Mouse (Mus musculus) forebrain, embryonic 11.5 days (tissue): ENCODE data around the gene Gm20388. TPM values are rescaled to one million over a fixed set of nuclear protein-coding genes. Genes with fewer than 3 reads are reported as not detected.

ENCODE experiments used
- ATAC-seq: fragments of 200-750 bp; cut with Nextera tagmentation; replicated peaks from 2 replicates; pipeline ENCODE4 v1.8.0; 2017; ENCODE audit warnings: moderate TSS enrichment; ENCODE audit not compliant: low FRiP score
- DNase-seq: peaks from one replicate; pipeline ENCODE4 v3.0.0-alpha.2; 2017; ENCODE audit warnings: low spot score
- H3K27ac ChIP-seq: fragments of 300-500 bp; sonication (generic); 2 replicates; pipeline ENCODE4 v1.5.1; 2014; ENCODE audit warnings: low read depth, low read length
- H3K27me3 ChIP-seq: fragments of 300-500 bp; sonication (generic); 2 replicates; pipeline ENCODE4 v1.6.1; 2014; ENCODE audit warnings: mild to moderate bottlenecking, low read length, mixed read lengths; ENCODE audit not compliant: control insufficient read depth, insufficient read depth
- H3K36me3 ChIP-seq: fragments of 300-500 bp; sonication (generic); 2 replicates; pipeline ENCODE4 v1.6.1; 2014; ENCODE audit warnings: mild to moderate bottlenecking, low read length, moderate library complexity, mixed read lengths; ENCODE audit not compliant: control insufficient read depth, insufficient read depth
- H3K4me1 ChIP-seq: fragments of 300-500 bp; sonication (generic); replicated peaks from 2 replicates; pipeline ENCODE4 v1.6.1; 2014; ENCODE audit warnings: low read length, mixed read lengths; ENCODE audit not compliant: control insufficient read depth, insufficient read depth
- H3K4me2 ChIP-seq: fragments of 300-500 bp; sonication (generic); 2 replicates; pipeline ENCODE4 v1.6.1; 2014; ENCODE audit warnings: low read depth, mild to moderate bottlenecking, low read length, moderate library complexity, mixed read lengths; ENCODE audit not compliant: severe bottlenecking
- H3K4me3 ChIP-seq: fragments of 300-500 bp; sonication (generic); 2 replicates; pipeline ENCODE4 v1.5.1; 2014; ENCODE audit warnings: low read depth, low read length
- H3K9ac ChIP-seq: fragments of 300-500 bp; sonication (generic); 2 replicates; pipeline ENCODE4 v1.6.1; 2014; ENCODE audit warnings: low read length
- H3K9me3 ChIP-seq: fragments of 300-500 bp; sonication (generic); 2 replicates; pipeline ENCODE4 v1.6.1; 2016; ENCODE audit warnings: low read length, mixed read lengths; ENCODE audit not compliant: control insufficient read depth
- WGBS: fragments of 180-500 bp; shearing (Covaris S2); extraction: QIAGEN DNeasy Blood & Tissue Kit; methylation state at CpG from one replicate; pipeline ENCODE4 v1.1.7; 2014; 5-methylcytosine and 5-hydroxymethylcytosine counted together
- polyA plus RNA-seq: library from polyadenylated mRNA; unstranded; fragments of >200 nt; fragmentation: Nextera tagmentation; extraction: Ambion mirVana; gene quantifications from 2 replicates; pipeline ENCODE4 v1.2.1, GENCODE M21; 2014

The Gm20388 gene
- polyA plus RNA-seq, 1 experiment from 2014 or later = not detected

DNA sequence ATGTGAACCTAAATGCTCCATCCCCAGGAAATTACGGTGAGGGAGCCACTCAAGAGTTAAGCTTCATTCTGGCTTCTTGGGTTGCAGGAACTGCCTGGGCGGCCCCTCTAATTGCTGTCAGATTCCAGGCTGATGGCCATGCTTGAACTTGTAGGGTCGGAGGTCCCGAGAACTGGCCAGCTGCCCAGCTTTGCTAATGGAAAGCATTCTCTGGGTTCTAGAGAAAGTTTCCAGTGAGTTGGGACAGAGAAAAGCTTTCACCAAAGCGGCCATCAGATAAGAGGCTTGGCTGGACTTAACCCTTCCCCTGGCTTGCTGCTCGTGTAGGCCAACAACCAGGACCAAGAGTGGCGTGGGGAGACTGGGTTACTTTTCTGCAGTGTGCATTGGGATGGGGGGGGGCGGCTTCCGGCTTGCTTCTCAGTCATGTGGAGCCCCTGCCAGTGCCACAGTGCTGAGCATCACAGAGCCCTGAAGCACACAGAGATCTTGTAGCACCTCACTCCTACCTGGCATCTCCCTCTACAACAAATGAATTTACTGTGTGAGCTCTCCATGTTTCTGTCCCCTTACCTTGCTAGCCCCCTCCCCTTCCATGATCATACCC, 3437.7 kb downstream of the Gm20388 start:
- H3K9me3 ChIP-seq = no peaks in the 10 kb centered on the region
- no peaks in the 10 kb centered on the region for H3K36me3 ChIP-seq
- DNase-seq (no peak), ATAC-seq (no peak)
- H3K4me3 ChIP-seq = no peak overlapping the region
- H3K27ac ChIP-seq = no peak overlapping the region
- H3K9ac ChIP-seq = no peak overlapping the region
- WGBS = 73% methylated on average over 9 of the region's 9 CpGs
- no peaks in the 10 kb centered on the region for H3K27me3 ChIP-seq
- H3K4me1 ChIP-seq = peaks cover 2% of the 10 kb centered on the region; the same call in 1 of the 2 replicates
- no peak overlapping the region for H3K4me2 ChIP-seq

DNA sequence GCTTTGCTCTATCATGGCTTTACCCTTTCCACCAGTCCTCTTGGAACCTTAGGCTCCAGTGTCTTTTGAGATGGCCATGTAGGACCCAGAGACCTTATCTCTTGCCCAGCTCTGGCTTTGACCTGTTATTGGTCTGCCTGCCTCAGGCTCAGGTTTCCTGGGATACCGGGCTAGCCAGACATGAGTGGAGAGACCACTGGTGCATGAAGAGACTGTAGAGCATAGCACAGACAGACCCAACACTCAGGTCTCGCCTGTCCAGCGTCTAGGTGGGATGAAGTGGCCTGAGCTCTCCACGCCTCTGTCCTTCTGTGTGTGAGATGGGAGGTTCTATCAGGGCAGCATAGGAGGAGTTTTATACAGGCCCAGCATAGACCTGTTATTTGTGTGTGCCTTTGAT, 3438.4 kb downstream of the Gm20388 start:
- Histone ChIP-seq H3K4me1 (peaks cover 2% of the 10 kb centered on the region; the same call in 1 of the 2 replicates), H3K4me2 (no peak overlapping the region), H3K4me3 (no peak overlapping the region), H3K27ac (no peak overlapping the region), H3K9me3 (no peaks in the 10 kb centered on the region), H3K9ac (no peak overlapping the region), H3K27me3 (no peaks in the 10 kb centered on the region), H3K36me3 (no peaks in the 10 kb centered on the region)
- 92% methylated on average over 4 of the region's 4 CpGs for WGBS
- no peak for ATAC-seq
- DNase-seq = no peak

DNA sequence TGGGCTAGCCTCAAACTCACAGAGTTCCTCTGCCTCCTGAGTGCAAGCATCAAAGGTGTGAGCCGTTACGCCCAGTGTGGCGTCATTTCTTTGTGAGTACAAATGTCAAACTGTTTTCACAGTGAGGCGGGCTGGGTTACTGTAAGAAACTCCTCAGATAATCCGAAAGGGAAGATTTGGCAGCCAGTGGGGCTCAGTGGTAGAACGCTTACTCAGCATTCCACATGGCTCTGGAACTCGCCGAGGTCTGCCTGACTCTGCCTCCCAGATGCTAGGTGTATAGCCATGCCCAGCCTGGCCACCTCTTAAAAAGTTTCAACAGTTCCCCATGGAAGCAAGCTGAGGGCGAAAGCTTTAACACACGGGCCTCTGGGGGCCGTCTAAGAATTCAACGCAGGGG, 3441.5 kb downstream of the Gm20388 start:
- H3K36me3 ChIP-seq = no peaks in the 10 kb centered on the region
- H3K9ac ChIP-seq = no peak overlapping the region
- H3K27ac ChIP-seq = no peak overlapping the region
- no peaks in the 10 kb centered on the region for H3K27me3 ChIP-seq
- no peak for ATAC-seq
- H3K4me3 ChIP-seq = no peak overlapping the region
- DNase-seq = no peak
- peaks cover 2% of the 10 kb centered on the region; the same call in 1 of the 2 replicates for H3K4me1 ChIP-seq
- no peaks in the 10 kb centered on the region for H3K9me3 ChIP-seq
- WGBS = 91% methylated on average over 12 of the region's 12 CpGs
- H3K4me2 ChIP-seq = no peak overlapping the region

DNA sequence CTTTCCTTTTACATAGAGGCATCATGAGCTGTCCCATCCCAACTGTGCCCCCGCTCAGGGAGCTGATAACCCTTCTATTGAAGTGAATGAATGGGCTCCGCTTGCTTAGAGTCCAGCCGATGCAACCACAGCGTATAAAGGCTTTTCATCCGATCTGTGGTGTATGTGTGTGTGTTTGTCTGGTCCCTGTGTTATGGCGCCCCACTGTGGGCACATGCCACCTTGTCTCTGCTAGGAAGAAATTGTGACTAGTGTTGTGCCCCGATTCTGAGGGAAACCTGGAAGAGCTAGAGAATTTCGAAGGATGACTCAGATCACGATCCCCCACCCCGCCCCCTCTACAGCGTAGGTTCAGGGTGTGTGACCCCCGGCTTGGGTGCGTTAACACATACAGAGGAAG, 3442.1 kb downstream of the Gm20388 start:
- WGBS = 56% methylated on average over 13 of the region's 13 CpGs
- Histone ChIP-seq H3K4me1 (peaks cover 2% of the 10 kb centered on the region; the same call in 1 of the 2 replicates), H3K27me3 (no peaks in the 10 kb centered on the region), H3K36me3 (no peaks in the 10 kb centered on the region), H3K9ac (no peak overlapping the region), H3K4me3 (no peak overlapping the region), H3K4me2 (no peak overlapping the region), H3K27ac (no peak overlapping the region), H3K9me3 (no peaks in the 10 kb centered on the region)
- peak; percentile 61 for DNase-seq
- ATAC-seq = no peak

DNA sequence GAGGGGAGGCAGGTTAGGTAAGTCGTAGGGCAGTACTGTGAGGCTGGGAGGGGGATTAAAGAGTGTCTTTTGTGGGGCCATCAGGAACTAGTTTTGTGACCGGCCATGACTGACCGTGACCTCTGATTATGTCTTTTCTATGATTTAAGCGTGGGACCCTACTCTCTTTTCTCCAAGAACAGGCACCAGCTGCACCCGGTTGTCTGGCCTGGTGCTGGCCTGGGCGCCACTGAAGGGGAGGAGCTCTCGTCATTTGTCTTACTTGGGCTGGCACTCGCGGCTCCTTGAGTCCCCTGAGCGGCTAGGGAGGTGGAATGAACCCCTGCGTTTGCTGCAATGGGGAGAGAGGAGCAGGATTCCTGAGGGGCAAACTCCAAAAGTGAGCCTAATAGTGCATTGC, 3442.6 kb downstream of the Gm20388 start:
- ATAC-seq (no peak), DNase-seq (no peak)
- H3K4me3 ChIP-seq = no peak overlapping the region

DNA sequence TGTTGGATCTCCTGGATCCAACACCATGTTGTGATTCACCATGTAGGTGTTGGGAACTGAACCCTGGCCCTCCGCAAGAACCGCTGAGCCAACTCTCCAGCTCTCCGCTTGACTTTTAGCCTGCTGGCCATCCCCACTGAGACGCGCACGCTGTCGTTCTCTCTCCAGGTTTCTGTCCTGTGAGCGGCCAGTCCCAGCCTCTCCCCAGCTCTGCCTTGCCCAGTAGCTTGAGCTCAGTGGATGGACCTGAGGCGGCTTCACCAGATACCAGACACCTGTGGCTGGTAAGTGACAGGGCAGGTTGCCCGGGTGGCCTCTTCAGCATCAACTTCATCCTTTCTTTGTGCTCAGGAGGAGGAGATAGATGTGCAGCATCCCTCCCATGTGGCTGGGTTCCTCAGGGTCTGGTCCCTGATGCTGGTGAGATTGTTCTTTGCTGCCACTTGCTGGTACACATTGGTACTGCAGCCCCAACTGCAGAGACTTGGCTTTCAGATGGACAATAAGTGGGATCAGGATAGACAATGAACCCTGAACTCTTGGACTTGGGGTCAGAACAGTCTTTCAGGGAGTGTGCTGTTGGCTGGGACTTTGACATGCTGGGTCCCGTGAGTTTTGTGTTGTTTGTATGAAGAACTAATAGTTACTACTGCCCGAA, 3450.6 kb downstream of the Gm20388 start:
- no peaks in the 10 kb centered on the region; the same call in 1 of the 2 replicates for H3K36me3 ChIP-seq
- H3K27me3 ChIP-seq = no peaks in the 10 kb centered on the region
- H3K27ac ChIP-seq = no peak overlapping the region
- H3K9me3 ChIP-seq = no peaks in the 10 kb centered on the region
- H3K9ac ChIP-seq = no peak overlapping the region
- H3K4me1 ChIP-seq = no peaks in the 10 kb centered on the region
- DNase-seq (peak; percentile 90), ATAC-seq (peak; percentile 65)
- 40% methylated on average over 12 of the region's 12 CpGs for WGBS
- H3K4me2 ChIP-seq = no peak overlapping the region
- no peak overlapping the region for H3K4me3 ChIP-seq

More for the DNA sequence above, 3442.6 kb downstream of the Gm20388 start:
- Histone ChIP-seq H3K4me1 (peaks cover 2% of the 10 kb centered on the region; the same call in 1 of the 2 replicates), H3K9ac (no peak overlapping the region), H3K27ac (no peak overlapping the region), H3K9me3 (no peaks in the 10 kb centered on the region), H3K4me2 (no peak overlapping the region), H3K27me3 (no peaks in the 10 kb centered on the region), H3K36me3 (no peaks in the 10 kb centered on the region)
- 57% methylated on average over 11 of the region's 11 CpGs for WGBS

DNA sequence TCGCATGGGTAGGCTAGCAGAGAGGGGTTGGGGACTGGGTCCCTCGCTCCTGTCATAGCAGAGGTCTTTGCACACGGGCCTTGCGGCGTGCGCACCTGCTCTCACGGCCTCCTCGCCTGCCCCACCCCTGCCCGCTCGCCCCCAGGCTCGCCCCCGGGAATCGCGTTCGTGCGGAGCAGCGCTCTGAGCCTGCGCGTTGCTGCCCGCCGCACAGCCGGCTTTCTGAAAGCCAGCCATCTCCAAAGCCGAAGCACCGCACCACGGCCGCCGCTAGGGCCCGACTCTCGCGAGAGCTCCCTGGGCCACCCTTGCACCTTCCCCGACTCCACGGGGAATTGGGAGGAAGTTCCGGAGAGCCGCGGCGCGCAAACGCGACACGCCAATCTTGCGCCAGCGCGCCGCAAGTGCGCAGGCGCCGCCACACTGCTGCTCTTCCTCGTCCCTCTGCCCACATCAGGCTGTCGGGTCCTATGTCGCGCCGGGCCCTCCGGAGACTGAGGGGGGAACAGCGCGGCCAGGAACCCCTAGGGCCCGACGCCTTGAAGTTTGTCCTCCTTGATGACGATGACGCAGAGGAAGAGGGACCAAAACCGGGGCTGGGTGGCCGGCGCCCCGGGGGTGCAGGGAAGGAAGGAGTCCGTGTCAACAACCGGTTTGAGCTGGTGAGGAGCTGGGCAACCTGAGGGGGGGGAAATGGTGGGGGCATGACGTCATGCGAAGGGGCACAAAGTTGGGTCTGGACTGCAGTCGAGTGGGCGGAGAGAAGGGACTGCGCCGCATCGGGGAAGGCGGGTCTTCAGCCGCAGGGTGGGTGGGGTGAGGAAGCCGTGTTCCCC, 3463.0 kb downstream of the Gm20388 start, which contains the start of gene Tcf25:
Tcf25 (plus strand) TSS at position 351 of the 836 bp plus-strand sequence.
- Histone ChIP-seq H3K27me3 (no peaks in the 10 kb centered on the region), H3K4me3 (peak within 1 kb of the TSS; percentile 83), H3K9ac (peak within 1 kb of the TSS; percentile 84), H3K27ac (peak within 1 kb of the TSS; percentile 96), H3K4me2 (peak within 1 kb of the TSS; percentile 72), H3K9me3 (no peaks in the 10 kb centered on the region), H3K36me3 (no peaks in the 10 kb centered on the region), H3K4me1 (peaks cover 5% of the 10 kb centered on the region; the same call in 1 of the 2 replicates)
- ATAC-seq (peak; percentile 93), DNase-seq (peak; percentile 99)
- under 1% methylated on average over 75 of the region's 75 CpGs for WGBS

DNA sequence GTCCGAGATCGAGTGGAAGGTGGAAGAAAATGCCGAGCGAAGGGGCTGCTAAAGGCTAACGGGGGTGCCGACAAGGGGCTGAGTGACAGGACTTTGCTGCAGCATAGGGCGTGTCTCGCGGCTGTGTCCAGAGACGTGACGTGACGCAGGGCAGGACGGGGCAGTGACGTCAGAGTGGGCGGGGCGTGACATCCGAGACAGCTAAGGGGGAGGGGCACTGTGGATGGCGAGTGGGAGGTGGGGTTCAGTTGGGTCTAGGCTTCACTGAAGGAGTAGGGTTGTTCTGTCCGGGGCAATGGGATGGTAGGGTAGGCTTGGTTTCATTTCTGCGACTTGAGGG, 3463.6 kb downstream of the Gm20388 start:
- peak overlapping the region; percentile 96; the same call in 1 of the 2 replicates for H3K27ac ChIP-seq
- no peaks in the 10 kb centered on the region for H3K9me3 ChIP-seq
- peak overlapping the region; percentile 72 for H3K4me2 ChIP-seq
- DNase-seq (peak; percentile 98), ATAC-seq (peak; percentile 84)
- no peaks in the 10 kb centered on the region for H3K27me3 ChIP-seq
- H3K9ac ChIP-seq = peak overlapping the region; percentile 84
- no peaks in the 10 kb centered on the region for H3K36me3 ChIP-seq
- H3K4me3 ChIP-seq = peak overlapping the region; percentile 83
- H3K4me1 ChIP-seq = peaks cover 5% of the 10 kb centered on the region; the same call in 1 of the 2 replicates
- WGBS = 0% methylated on average over 20 of the region's 20 CpGs
